Mouse (Mus musculus): Measurements from ENCODE around the gene Prmt3.

DNA sequence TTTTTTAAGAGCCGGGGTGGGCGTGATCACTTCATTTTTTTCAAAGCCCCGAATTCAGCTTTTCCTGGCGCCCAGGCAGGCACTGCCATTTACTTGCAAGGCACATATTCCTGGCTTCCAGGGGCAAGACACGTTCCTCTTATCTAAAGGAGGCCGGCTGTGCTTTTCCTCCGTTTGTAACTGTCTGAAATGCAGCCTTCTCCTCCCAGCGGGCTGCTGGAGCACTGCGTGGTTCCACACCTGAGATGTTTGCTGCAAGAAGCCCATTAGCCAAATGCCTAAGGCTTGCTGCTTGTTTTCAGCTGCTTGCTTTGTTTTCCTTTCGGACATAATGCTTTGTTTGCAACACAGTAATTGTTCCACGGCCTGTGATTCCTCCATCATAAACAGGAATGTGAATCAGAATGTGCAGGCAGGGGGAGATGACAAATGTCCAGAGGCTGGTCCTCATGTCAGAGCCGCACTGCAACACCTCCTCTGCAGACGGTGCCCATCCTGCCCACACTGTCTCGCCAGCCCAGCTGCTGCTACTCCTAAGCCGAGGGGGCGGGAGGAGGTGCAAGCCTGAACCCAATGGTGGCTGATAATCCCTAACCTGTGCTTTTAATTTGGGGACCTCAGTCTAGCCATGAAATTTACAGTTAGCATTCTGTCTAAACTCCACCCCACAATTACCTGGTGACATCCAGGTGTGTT, 104.7 kb downstream of the Prmt3 start:
- TF ChIP-seq POLR2A (IDR thresholded peaks at IDR 0.05; ENCODE audit: borderline replicate concordance, extremely low read depth, low read depth, low read length) (no peak), CTCF (IDR thresholded peaks at IDR 0.05; ENCODE audit: insufficient read depth, low read length) (no peak)
